Mouse (Mus musculus) kidney, adult 18-20 months (tissue): Measurements from ENCODE around the gene Zfp984.
"Not testable (repeated sequence)": the region's sequence is repeated elsewhere in the genome, so short reads cannot be mapped to it uniquely, and the experiment has no call there.

ENCODE experiments used
- DNase-seq: peaks from one replicate; pipeline ENCODE4 v3.0.0; 2021

Zfp984 gene

DNA sequence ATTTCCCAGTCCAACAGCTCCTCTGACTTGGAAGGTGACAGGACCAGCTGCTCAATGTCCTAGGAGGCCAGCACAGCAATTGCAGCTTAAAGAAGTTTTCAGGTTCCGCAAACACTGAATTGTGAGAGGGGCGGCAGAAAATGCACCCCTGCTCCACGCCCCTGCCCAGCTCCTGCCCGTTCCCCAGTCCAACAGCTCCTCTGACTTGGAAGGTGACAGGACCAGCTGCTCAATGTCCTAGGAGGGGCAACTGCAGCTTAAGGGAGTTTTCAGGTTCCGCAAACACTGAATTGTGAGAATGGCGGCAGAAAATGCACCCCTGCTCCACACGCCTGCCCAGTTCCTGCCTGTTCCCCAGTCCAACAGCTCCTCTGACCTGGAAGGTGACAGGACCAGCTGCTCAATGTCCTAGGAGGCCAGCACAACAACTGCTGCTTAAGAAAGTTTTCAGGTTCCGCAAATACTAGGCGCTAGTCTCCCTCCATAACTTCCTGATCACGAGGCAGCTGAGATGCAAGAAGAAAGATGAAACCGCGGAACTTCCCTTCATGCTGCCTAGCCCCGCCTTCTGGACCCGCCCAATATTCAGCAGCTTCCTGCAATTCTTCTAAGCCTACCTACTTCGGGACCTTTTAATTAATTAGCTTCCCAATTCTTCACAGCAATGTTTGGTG, at the start of gene Zfp984:
Gene Zfp984 (minus strand): TSS at position 497 of the 674 bp plus-strand sequence.
- peak; percentile 42 for DNase-seq

DNA sequence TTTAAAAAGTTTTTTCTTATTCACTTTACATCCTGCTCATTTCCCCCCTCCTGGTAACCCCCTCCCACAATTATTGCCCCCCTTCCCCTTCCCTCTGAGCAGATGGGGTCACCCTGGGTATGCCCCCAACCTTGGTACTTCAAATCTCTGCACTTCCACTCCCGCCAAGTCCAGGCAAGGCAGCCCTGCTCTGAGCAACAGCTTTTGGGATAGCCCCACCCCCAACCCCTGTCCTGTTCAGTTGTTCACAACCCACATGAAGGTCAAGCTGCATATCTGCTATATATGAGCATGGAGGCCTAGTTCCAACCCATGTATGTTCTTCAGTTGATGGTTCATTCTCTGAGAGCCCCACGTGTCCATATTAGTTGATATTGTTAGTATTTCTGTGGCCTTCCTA, 41.2 kb upstream of the Zfp984 start:
- no peak for DNase-seq

DNA sequence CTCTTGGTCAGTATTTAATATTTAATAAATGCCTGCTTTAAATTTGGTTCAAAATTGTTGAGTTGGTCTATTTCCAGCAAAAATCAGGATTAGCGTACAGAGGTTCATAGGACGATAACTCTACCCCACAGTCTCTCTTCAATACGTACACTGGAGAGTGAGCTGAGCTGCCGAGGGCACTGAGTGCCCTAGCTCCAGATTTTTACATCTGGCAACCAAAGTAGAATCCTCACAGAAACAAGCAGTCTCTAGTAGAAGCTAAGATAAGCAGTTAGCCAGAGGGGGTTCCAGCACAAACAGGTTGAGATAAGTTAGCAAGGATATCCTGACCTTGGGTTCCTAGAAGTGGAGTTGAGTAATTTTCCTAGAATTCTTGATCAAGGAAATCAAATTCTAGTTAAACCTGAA, 39.0 kb upstream of the Zfp984 start:
- no peak for DNase-seq

DNA sequence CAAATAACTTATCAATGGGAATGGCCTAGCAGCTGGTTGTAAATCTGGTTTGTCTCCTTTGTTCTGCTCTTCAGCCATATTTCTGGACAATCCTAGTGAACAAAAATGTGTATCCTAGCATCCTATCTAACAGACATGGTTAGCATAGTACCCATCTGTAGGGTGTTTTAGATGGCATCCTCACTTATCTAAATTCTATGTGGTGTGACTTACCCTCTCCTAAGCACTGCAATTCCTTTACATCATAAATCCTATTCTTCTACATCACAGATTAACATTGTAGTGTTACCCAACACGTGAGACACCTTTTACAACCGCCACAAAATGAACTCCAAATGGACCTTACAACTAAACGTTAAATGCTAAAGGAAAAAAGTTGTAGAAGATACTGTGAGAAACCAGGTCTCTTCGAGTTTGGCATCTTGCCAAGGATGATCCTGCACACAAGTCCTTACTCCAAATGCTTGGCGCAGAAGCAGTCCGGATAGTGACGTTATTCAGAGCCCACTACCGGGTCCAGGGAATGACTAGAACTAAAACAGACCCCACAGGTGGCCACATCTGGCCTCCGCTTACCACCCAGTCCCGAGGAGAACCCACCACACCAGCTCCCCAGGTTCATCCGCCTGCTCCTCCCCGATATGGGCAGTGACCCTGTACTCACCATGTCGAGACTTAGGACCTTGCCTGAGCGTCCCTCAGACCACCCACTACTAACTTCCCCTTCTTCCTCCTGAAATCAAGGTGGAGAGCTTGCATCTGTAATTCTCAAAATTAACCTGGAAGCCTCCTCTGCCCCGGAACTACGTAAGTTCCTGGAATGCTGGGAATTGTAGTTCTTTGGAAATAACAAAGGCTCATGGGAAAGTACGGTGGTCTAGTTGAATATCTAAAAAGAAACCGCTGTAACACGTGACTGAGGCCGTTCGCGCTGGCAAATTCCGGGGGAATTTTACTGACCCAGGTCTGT, 38.3 kb upstream of the Zfp984 start, which contains the start of gene Zfp933:
Gene Zfp933 (minus strand): TSS at position 753 of the 970 bp plus-strand sequence.
- DNase-seq = peak; percentile 77

DNA sequence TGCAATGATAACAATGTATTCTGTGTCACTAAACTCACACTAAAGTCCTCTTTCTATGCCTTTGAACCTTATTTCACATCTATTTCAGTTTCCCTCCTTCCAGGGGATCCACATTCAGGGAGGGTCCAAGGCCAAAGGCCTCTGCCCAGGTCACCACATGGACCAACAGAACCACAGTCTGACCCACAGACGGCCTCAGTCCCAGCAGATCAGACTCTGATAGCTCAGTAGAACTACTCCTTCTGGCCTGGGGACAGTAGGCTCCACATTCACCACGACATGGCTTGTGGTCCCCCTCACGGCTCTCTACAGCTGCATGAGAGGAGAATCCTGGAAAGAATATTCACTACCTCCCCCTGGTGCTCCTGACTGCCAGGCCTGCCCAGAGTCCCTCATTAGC, 33.3 kb upstream of the Zfp984 start:
- no peak for DNase-seq

DNA sequence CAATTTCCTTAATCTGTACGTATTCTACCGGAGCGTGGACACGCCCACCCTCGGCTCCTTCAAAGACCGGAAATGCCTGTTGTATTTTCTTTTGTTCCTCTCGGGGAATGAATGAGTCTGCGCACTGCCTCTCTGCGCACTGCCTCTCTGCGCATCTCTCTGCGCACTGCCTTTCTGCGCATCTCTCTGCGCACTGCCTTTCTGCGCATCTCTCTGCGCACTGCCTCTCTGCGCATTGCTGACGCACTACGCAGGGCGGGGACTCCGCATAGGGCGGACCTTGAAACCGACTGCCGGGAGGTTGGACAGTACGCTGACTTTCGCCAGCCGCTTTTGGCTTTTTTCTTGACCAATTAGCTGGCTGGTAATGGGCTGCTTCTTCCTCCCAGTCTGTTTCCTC, 29.7 kb upstream of the Zfp984 start:
- DNase-seq = peak; percentile 12

DNA sequence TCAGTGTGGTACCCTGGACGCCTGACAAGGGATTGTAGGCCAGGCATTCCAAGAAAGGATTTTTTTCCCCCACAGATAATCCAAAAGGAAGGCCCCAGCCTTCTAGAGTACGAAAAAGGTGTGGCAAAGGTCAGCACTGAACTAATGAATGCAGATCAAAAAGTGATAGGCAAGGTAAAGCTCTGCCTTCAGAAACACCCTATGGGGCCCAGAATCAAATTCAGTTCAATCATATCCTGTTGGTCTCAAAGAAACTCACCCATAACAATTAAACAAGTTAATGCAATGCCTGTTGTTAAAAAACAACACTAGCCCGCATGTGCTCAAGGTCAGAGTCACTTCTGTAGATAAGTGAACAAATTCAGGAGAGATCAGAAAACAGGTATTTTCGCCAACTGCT, 14.8 kb upstream of the Zfp984 start:
- DNase-seq = no peak

DNA sequence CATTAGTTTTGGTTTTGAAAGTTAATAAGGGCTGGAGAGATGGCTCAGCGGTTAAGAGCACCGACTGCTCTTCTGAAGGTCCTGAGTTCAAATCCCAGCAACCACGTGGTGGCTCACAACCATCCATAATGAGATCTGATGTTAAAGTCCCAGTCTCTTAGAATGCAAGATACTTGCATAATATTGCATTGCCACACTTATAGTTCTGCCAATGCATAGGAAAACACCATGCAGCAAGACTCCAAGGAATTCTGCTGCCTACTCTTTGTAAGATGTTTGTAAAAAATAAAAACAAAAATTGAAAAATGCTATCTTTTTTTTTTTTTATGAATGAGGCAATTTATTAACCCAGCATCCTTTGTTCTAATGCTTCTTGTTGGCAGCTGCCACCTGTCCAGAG, 11.8 kb upstream of the Zfp984 start:
- not testable (repeated sequence) for DNase-seq

DNA sequence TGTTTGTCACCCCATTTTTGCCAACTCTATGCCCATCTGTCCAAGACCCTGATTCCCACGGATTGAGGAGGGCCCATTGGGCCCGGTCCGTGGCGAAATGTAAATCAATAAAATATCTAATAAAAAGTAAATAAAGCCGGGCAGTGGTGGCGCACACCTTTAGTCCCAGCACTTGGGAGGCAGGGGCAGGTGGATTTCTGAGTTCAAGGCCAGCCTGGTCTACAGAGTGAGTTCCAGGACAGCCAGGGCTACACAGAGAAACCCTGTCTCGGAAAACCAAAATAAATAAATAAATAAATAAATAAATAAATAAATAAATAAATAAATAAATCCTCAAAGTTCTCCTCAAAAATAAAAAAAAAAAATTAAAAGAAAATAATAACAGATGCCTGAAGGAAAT, 10.1 kb upstream of the Zfp984 start:
- not testable (repeated sequence) for DNase-seq

DNA sequence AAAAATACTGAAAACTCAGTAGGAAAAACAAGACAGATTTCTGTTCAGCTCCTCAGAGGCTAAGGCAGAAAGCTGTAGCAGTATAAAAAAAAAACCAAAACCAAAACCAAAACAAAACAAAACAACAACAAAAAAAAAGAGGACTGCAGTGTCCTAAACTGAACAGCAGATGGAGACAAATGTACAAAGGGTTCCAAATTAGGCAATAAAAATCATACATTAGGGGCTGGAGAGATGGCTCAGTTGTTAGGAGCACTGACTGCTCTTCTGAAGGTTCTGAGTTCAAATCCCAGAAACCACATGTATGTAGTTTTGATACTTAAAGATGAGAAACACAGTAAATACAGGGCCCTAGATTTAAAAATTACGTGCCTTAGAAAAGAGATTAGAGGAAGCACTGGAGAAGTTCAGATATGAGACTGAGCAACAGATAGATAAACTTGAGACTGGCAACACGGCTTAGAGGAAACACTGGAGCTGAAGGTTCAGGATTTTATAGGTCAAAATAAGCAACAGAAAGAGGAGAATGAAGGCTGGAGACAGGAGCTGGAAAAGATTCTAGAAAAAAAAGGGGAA, 5.1 kb upstream of the Zfp984 start:
- no peak for DNase-seq

DNA sequence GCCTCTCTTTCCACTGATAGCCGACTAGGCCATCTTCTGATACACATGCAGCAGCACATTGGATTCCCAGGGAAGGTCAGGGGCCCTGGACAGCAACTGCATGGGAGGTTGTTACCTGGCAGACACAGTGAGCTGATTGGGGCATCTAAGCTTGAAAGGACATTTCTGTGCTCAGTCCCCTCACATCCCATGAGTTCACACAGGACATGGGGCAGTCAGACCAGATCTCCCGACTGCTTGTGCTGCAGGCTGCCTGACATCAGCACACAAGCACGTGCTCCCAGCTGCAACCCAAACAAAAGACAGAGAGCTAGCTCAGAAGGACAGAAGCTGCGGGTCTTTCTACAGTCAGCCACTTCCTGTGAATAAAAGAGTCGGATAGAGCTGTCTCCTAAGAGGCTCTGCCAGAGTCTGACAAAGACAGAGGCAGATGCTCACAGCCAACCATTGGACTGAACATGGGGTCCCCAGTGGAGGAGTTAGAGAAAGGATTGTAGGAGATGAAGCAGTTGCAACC, 3.7 kb upstream of the Zfp984 start:
- DNase-seq = no peak

DNA sequence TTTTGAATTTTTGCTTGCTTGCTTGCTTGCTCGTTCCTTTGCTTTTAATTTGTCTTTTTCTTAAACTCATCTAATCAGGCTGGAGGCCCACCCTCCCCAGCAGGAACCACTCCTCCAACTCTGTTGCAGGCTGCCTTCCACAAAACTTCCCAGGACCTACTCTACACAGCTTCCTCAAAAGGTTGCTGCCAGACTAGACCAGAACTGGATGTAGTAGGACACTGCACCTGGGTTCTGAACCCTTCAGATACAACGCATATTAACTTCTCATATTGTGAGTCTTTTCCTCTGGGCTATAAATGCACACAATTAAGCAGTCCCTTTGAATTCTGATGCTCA, 347 bp upstream of the Zfp984 start:
- not testable (repeated sequence) for DNase-seq

DNA sequence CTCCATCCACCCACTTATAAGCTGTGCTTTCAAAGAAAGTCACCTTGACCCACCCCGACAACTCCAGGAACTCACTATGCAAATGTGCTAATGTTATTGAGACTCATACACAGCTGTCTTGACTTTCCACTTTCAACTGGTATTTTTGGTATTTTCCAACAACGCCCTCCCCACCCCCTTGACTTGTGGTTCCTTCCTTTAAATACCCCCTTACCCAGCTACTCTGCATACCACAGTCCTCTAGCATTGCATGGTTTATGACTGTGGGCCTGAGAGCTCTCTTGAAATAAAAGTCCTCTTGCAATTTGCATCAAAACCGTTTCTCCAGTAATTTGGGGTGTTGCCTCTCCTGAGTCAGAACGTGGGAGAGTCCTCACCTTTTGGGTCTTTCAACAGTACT, 1.1 kb downstream of the Zfp984 start:
- DNase-seq = not testable (repeated sequence)

DNA sequence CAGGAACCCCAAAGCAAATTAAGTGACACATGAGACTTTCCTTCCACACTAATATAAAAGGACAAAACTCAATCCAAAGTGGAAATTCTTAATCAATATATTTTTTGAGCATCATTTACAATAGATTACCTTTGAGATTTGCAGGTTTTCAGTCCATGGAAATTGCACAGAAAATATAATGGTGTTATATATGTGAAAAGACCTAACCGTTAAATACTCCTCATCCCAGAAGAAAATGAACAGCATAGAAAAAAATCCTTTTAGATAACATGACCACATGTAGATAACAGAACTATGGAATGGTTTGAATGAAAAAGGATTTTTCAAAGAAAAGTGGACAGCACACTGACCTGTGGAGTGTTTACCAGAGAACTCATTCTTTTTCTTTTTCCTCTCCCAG, 14.3 kb downstream of the Zfp984 start:
- not testable (repeated sequence) for DNase-seq

DNA sequence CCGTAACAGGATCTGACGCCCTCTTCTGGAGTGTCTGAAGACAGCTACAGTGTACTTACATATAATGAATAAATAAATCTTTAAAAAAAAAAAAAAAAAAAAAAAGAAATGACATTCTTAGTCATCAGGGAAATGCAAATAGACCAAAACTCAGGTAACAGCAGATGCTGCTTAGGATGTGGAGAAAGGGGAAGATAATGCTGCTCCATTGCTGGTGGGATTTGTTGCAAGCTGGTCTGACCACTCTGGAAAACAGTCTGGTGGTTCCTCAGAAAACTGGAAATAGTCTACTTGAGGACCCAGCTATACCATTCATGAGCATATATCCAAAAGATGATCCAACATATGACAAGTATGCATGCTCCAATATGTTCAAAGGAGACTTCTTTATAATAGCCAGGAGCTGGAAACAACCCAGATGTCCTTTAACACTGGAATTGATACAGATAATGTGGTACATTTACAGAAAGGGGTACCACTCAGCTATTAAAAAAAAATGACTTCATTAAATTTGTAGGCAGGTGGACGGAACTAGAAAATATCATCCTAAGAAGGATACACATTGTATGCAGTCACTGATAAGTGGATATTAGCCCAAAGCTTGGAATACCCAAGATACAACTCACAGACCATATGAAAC, 15.4 kb downstream of the Zfp984 start:
- not testable (repeated sequence) for DNase-seq

DNA sequence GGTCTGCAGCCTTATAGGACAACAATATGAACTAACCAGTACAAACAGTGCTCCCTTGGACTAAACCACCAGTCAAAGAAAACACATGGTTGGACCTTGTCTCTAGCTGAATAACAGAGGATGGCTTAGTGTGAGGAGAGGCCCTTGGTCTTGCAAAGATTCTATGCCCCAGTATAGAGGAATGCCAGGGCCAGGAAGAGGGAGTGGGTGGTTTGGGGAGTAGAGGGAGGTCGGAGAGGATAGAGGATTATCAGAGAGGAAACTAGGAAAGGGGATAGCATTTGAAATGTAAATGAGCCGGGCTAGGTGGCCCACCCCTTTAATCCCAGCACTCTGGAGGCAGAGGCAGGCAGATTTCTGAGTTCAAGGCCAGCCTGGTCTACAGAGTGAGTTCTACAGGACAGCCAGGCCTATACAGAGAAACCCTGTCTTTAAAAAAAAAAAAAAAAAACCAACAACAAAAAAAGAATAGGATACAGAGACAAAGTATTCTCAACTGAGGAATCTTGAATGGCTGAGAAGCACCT, 16.1 kb downstream of the Zfp984 start:
- DNase-seq = not testable (repeated sequence)

DNA sequence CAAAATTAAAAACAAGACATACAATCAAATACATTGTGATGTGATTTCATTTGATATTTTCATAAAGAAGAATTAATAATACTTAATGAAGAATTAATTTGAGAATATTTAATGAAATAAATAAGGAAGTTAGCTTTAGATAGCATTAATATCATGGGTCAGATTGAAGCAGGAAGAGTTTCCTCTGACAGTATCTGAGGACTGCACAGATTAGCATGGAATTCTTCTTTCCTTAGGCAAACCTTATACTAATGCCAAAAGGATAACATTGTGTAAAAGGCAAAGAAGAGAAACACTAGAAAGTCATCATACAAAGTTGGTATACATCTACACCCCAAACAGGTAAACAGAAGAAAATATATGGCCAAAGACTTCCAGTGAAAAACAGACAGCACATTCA, 17.9 kb downstream of the Zfp984 start:
- not testable (repeated sequence) for DNase-seq

DNA sequence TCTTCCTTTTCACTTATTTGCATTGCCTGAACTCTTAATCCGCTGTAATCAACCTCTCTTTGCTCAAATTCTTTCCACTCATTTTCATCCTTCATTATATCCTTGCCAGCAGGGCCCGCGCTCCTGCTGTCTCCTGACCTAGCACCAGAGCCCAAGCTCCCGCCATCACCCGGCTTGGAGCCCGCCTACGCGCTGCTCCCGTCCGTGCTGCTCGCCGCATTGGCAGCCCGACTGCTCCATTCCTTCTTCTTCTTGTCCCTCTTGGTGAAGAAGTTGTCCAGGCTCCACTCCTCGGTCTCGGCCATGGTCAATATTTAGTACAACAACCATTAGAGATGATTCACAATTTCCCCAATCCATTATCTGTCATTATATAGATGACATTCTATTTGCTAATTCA, 63.3 kb downstream of the Zfp984 start:
- DNase-seq = not testable (repeated sequence)

DNA sequence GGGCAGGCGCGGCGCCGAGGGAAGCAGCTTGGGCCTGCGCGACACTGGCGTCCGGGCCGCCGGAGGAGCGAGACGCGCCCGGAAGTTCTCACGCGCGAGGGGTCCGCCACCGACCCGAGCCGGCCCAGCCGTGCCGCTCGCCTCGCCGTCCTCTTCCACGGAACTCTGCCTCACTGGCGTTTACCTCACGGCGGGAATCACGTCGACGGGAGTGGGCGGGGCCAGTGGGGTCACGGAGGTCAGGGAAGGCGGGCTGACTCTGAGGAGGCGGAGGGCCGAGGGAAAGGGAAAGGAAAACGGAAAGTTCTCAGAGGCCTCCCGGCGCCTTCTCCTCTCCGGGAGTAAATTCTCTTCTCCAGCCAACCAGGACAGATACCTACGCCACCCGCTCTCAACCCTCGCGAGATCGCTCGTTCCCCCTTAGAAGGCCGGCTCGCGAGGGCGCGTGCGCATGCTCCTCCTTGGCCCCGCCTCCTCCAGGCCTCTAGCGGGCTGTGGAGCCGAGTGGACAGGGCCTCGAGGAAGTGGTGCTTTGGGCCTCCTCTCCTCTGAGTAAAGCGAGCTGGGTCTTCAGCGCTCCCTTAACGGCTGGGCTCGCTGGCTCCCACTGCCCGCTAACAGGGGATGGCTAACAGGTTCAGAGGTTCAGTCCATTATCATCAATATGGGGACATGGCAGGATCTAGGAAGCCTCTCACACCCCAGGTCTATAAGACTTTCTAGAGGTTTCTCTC, 70.8 kb downstream of the Zfp984 start:
- DNase-seq = not testable (repeated sequence)
